Mouse (Mus musculus) ES-Bruce4 (cell line): Measurements from ENCODE around the gene Parp8.

ENCODE experiments used
- CTCF ChIP-seq: IDR thresholded peaks from one replicate; pipeline ENCODE4 v1.8.1; 2011; ENCODE audit warnings: low read depth, low read length
- EP300 ChIP-seq: IDR thresholded peaks from 2 replicates; pipeline ENCODE4 v1.6.1; 2011; ENCODE audit warnings: low read depth, low read length; ENCODE audit not compliant: insufficient read depth
- POLR2A ChIP-seq: IDR thresholded peaks from one replicate; pipeline ENCODE4 v1.8.1; 2011; ENCODE audit warnings: low read length; ENCODE audit not compliant: insufficient read depth

DNA sequence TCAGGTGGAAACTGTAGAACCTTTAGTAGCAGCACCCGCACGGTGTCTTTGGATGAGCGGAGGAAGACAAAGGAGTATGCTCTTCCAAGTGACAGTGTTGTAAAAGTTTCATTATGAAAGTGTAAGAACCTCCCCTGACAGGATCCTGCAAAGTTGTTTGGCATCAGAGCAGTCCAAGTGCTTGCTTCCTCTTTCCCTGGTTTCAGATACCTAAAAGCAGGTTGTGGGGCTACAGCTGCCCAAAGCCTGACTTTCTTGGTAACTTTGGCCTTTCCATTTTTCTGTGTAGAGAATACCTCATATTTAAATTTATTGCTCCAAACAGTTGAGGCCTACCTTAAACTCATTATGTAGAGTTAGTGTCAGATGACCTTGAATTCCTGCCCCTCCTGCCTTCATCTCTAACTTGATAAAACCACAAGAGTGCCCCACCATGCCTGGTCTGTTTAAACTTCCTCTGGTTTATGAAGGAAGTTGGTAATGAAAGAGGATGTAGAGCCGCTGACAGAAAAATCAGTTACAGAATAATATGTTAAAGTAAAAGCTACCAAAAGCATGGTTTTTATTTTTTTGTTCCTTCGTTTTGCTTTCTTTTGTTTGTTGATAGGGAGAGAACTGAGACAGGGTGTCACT lies 8.5 kb upstream of the Parp8 start:
- no peak for TF ChIP-seq CTCF
- no peak for TF ChIP-seq POLR2A
- no peak for TF ChIP-seq EP300
